8 mouse cellular contexts compared by ENCODE assay signal in the genomic region with DNA sequence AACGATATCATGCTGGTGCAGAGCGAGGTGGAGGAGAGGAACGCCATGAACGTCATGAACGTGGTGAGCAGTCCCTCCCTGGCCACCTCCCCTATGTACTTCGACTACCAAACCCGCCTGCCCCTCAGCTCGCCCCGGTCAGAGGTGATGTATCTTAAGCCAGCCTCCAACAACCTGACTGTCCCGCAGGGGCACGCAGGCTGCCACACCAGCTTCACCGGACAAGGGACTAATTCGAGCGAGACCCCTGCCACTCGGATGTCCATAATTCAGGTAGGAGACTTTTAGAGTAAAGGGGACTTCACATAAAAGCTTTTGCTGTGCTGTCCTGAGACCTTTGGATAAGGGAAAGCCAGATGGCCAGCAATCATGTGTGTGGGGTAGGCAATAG. TPM values are rescaled to one million over a fixed set of nuclear protein-coding genes. Genes with fewer than 3 reads are reported as not detected.
A peak's percentile ranks its signal among the peaks of the same experiment; 100 is the strongest.
DNase-seq lines count a peak whose midpoint lies in the region; ATAC-seq lines count a peak whose summit lies in the region.

No protein-coding gene starts in this region.

- H3K36me3 ChIP-seq in heart, embryonic 10.5 days = no peaks in the 10 kb centered on the region
- no peaks in the 10 kb centered on the region for H3K36me3 ChIP-seq in forebrain, embryonic 13.5 days (ENCODE audit: poor library complexity, severe bottlenecking)
- no peaks in the 10 kb centered on the region for H3K36me3 ChIP-seq in kidney, embryonic 14.5 days (ENCODE audit: control insufficient read depth, insufficient read depth, low read length)
- H3K36me3 ChIP-seq in midbrain, embryonic 16.5 days (ENCODE audit: control insufficient read depth, insufficient read depth, low read length) = no peaks in the 10 kb centered on the region

- H3K27ac ChIP-seq in heart, embryonic 10.5 days = no peak overlapping the region
- H3K27ac ChIP-seq in forebrain, embryonic 13.5 days = no peak overlapping the region
- H3K27ac ChIP-seq in kidney, embryonic 14.5 days (ENCODE audit: low read depth, low read length) = no peak overlapping the region
- H3K27ac ChIP-seq in midbrain, embryonic 16.5 days (ENCODE audit: low read length) = no peak overlapping the region; the same call in 1 of the 2 replicates

- peaks cover 21% of the 10 kb centered on the region for H3K4me1 ChIP-seq in heart, embryonic 10.5 days
- H3K4me1 ChIP-seq in forebrain, embryonic 13.5 days = peaks cover 28% of the 10 kb centered on the region
- 0 out of 2 replicates have a peak, but pooled peaks cover 5% of the 10 kb centered on the region for H3K4me1 ChIP-seq in kidney, embryonic 14.5 days (ENCODE audit: control insufficient read depth, insufficient read depth, low read length)
- H3K4me1 ChIP-seq in midbrain, embryonic 16.5 days (ENCODE audit: control insufficient read depth, insufficient read depth, low read length) = no peaks in the 10 kb centered on the region

- peaks cover 33% of the 10 kb centered on the region for H3K27me3 ChIP-seq in heart, embryonic 10.5 days (ENCODE audit: insufficient read depth, poor library complexity, severe bottlenecking)
- peaks cover 25% of the 10 kb centered on the region for H3K27me3 ChIP-seq in forebrain, embryonic 13.5 days
- H3K27me3 ChIP-seq in kidney, embryonic 14.5 days (ENCODE audit: control insufficient read depth, insufficient read depth, low read length) = peaks cover 31% of the 10 kb centered on the region
- no peaks in the 10 kb centered on the region for H3K27me3 ChIP-seq in midbrain, embryonic 16.5 days (ENCODE audit: control insufficient read depth, insufficient read depth, low read depth, low read length)

- DNase-seq in heart, embryonic 10.5 days (ENCODE audit: low spot score) = peak; percentile 69
- no peak for DNase-seq in heart, adult 11 months
- DNase-seq in cerebellum, postnatal 14 days = no peak
- no peak for DNase-seq in retina, postnatal 1 day
- no peak for DNase-seq in urinary bladder, adult 2 months (ENCODE audit: low spot score)

- peak overlapping the region; percentile 91 for H3K4me2 ChIP-seq in forebrain, embryonic 13.5 days
- H3K4me2 ChIP-seq in kidney, embryonic 14.5 days (replicated peaks; ENCODE audit: low read depth, low read length) = peak overlapping the region; percentile 82
- peak overlapping the region; percentile 82 for H3K4me2 ChIP-seq in midbrain, embryonic 16.5 days (ENCODE audit: low read length)

- no peaks in the 10 kb centered on the region for H3K9me3 ChIP-seq in heart, embryonic 10.5 days
- no peaks in the 10 kb centered on the region for H3K9me3 ChIP-seq in forebrain, embryonic 13.5 days (replicated peaks)
- H3K9me3 ChIP-seq in kidney, embryonic 14.5 days (ENCODE audit: control insufficient read depth, low read length) = no peaks in the 10 kb centered on the region
- no peaks in the 10 kb centered on the region for H3K9me3 ChIP-seq in midbrain, embryonic 16.5 days (replicated peaks; ENCODE audit: control insufficient read depth, low read length, poor library complexity, severe bottlenecking)

- H3K4me3 ChIP-seq in heart, embryonic 10.5 days = peak overlapping the region; percentile 68
- H3K4me3 ChIP-seq in forebrain, embryonic 13.5 days = peak overlapping the region; percentile 64
- peak overlapping the region; percentile 59 for H3K4me3 ChIP-seq in kidney, embryonic 14.5 days (ENCODE audit: low read length)
- H3K4me3 ChIP-seq in midbrain, embryonic 16.5 days (ENCODE audit: low read depth, low read length) = peak overlapping the region; percentile 85

- WGBS in heart, embryonic 10.5 days = 3% methylated on average over 15 of the region's 15 CpGs
- 4% methylated on average over 15 of the region's 15 CpGs for WGBS in forebrain, embryonic 13.5 days
- WGBS in kidney, embryonic 14.5 days = 1% methylated on average over 15 of the region's 15 CpGs
- under 1% methylated on average over 15 of the region's 15 CpGs for WGBS in midbrain, embryonic 16.5 days

- ATAC-seq in forebrain, embryonic 13.5 days = no peak
- no peak for ATAC-seq in kidney, embryonic 14.5 days (ENCODE audit: low FRiP score, low TSS enrichment)
- ATAC-seq in midbrain, embryonic 16.5 days = no peak

- peak overlapping the region; percentile 56 for H3K9ac ChIP-seq in forebrain, embryonic 13.5 days
- peak overlapping the region; percentile 31; the same call in 1 of the 2 replicates for H3K9ac ChIP-seq in kidney, embryonic 14.5 days (ENCODE audit: low read depth, low read length)
- peak overlapping the region; percentile 85 for H3K9ac ChIP-seq in midbrain, embryonic 16.5 days (ENCODE audit: low read depth, low read length)

RNA-seq across cellular contexts. Expression of gene Pcdh17, which starts 5.0 kb away (rescaled TPM):
- polyA plus RNA-seq in heart, embryonic 10.5 days (2016; fragmentation: Nextera tagmentation; extraction: Ambion mirVana) = 1.5 and 3.4 TPM in 2 replicates
- 8.9 and 11.0 TPM in 2 replicates for polyA plus RNA-seq in forebrain, embryonic 13.5 days (2015; fragmentation: Nextera tagmentation; extraction: Ambion mirVana)
- 7.1 and 7.9 TPM in 2 replicates for polyA plus RNA-seq in kidney, embryonic 14.5 days (2014; fragmentation: Nextera tagmentation; extraction: Ambion mirVana)
- polyA plus RNA-seq in midbrain, embryonic 16.5 days (2015; fragmentation: Nextera tagmentation; extraction: Ambion mirVana) = 40.8 and 42.6 TPM in 2 replicates
- polyA plus RNA-seq in urinary bladder, adult 2 months (2012; rRNA removed) = 1.0 and 1.5 TPM in 2 replicates

Comparison
In these comparisons a context has a peak if more than half of its experiments do, and no peak if none do; other contexts are left out.
1. H3K9ac ChIP-seq: peak in every context shown above with its lines; median percentile 85 in midbrain, embryonic 16.5 days; 56 in forebrain, embryonic 13.5 days; 31 in kidney, embryonic 14.5 days.